Mouse (Mus musculus) heart, postnatal 0 days (tissue): Measurements from ENCODE around the gene Nab2. TPM values are rescaled to one million over a fixed set of nuclear protein-coding genes. Genes with fewer than 3 reads are reported as not detected.

Source experiments
- ATAC-seq: fragments of 200-750 bp; cut with Nextera tagmentation; 2 replicates; pipeline ENCODE4 v1.8.0; 2017; ENCODE audit warnings: low read depth, moderate number of reproducible peaks, moderate library complexity; ENCODE audit not compliant: insufficient read depth
- DNase-seq: peaks from one replicate; pipeline ENCODE4 v3.0.0-alpha.2; 2016; ENCODE audit warnings: low spot score
- H3K27ac ChIP-seq: fragments of 300-500 bp; sonication (generic); 2 replicates; pipeline ENCODE4 v1.5.1; 2014; ENCODE audit warnings: low read depth, mild to moderate bottlenecking
- H3K27me3 ChIP-seq: fragments of 300-500 bp; sonication (generic); 2 replicates; pipeline ENCODE4 v1.6.1; 2014; ENCODE audit warnings: low read length, mixed read lengths; ENCODE audit not compliant: control insufficient read depth, insufficient read depth
- H3K36me3 ChIP-seq: fragments of 300-500 bp; sonication (generic); replicated peaks from 2 replicates; pipeline ENCODE4 v1.6.1; 2014; ENCODE audit warnings: low read length, mixed read lengths; ENCODE audit not compliant: control insufficient read depth, insufficient read depth
- H3K4me1 ChIP-seq: fragments of 300-500 bp; sonication (generic); 2 replicates; pipeline ENCODE4 v1.6.1; 2014; ENCODE audit warnings: antibody characterized with exemption; ENCODE audit not compliant: control insufficient read depth, insufficient read depth
- H3K4me2 ChIP-seq: fragments of 300-500 bp; sonication (generic); 2 replicates; pipeline ENCODE4 v1.6.1; 2014; ENCODE audit warnings: low read depth, mild to moderate bottlenecking, low read length, moderate library complexity
- H3K4me3 ChIP-seq: fragments of 300-500 bp; sonication (generic); 2 replicates; pipeline ENCODE4 v1.5.1; 2014; ENCODE audit warnings: low read depth, low read length
- H3K9ac ChIP-seq: fragments of 300-500 bp; sonication (generic); replicated peaks from 2 replicates; pipeline ENCODE4 v1.6.1; 2014; ENCODE audit warnings: low read depth, low read length, mixed read lengths
- H3K9me3 ChIP-seq: fragments of 300-500 bp; sonication (generic); replicated peaks from 2 replicates; pipeline ENCODE4 v1.6.1; 2016; ENCODE audit warnings: low read length; ENCODE audit not compliant: control insufficient read depth
- CTCF ChIP-seq: IDR thresholded peaks from 2 replicates; pipeline ENCODE4 v1.5.1; 2016; ENCODE audit warnings: antibody characterized with exemption, control low read depth, low read depth
- EP300 ChIP-seq: IDR thresholded peaks from 2 replicates; pipeline ENCODE4 v1.6.1; 2016; ENCODE audit warnings: antibody characterized with exemption, low read depth
- WGBS: fragments of 180-500 bp; shearing (Covaris S2); extraction: QIAGEN DNeasy Blood & Tissue Kit; methylation state at CpG from one replicate; pipeline ENCODE4 v1.1.7; 2014; 5-methylcytosine and 5-hydroxymethylcytosine counted together
- polyA plus RNA-seq: library from polyadenylated mRNA; unstranded; fragments of >200 nt; fragmentation: Nextera tagmentation; extraction: Ambion mirVana; gene quantifications from 2 replicates; pipeline ENCODE4 v1.2.1, GENCODE M21; 2015
- total RNA-seq: library from RNA; depleted of rRNA; stranded (reverse); fragments of >200 nt; gene quantifications from 2 replicates; pipeline ENCODE4 v1.2.3, GENCODE M21; 2014; ENCODE audit warnings: low replicate concordance

Nab2 gene
- total and polyA plus RNA-seq, 2 experiments from 2014 or later: 4.0 to 15.3 TPM

GRCm38 (mm10) chr10:127652906-127653638, 15.3 kb downstream of the Nab2 start:
- H3K27ac ChIP-seq: no peak overlapping the region
- H3K9ac ChIP-seq: no peak overlapping the region
- WGBS: 56% methylated on average over 21 of the region's 21 CpGs
- ATAC-seq: no peak
- H3K36me3 ChIP-seq: peaks cover 82% of the 10 kb centered on the region
- TF ChIP-seq EP300 (no peak), CTCF (no peak)
- H3K4me2 ChIP-seq: no peak overlapping the region
- no peaks in the 10 kb centered on the region for H3K4me1 ChIP-seq
- DNase-seq: no peak
- H3K4me3 ChIP-seq: no peak overlapping the region
- H3K9me3 ChIP-seq: no peaks in the 10 kb centered on the region
- H3K27me3 ChIP-seq: no peaks in the 10 kb centered on the region

GRCm38 (mm10) chr10:127645791-127646190, 22.6 kb downstream of the Nab2 start:
- H3K9me3 ChIP-seq: no peaks in the 10 kb centered on the region
- H3K27me3 ChIP-seq: no peaks in the 10 kb centered on the region
- H3K36me3 ChIP-seq: peaks cover 38% of the 10 kb centered on the region
- no peak overlapping the region for H3K9ac ChIP-seq
- TF ChIP-seq EP300: no peak
- TF ChIP-seq CTCF: no peak
- no peak overlapping the region for H3K4me2 ChIP-seq
- H3K4me3 ChIP-seq: no peak overlapping the region
- peaks cover 10% of the 10 kb centered on the region for H3K4me1 ChIP-seq
- DNase-seq (no peak), ATAC-seq (no peak)
- WGBS: 64% methylated on average over 2 of the region's 2 CpGs
- H3K27ac ChIP-seq: no peak overlapping the region

- Histone ChIP-seq H3K27me3 (no peaks in the 10 kb centered on the region), H3K4me2 (peak overlapping the region; percentile 75), H3K9me3 (no peaks in the 10 kb centered on the region), H3K9ac (peak overlapping the region; percentile 84), H3K36me3 (peaks cover 25% of the 10 kb centered on the region), H3K4me3 (peak overlapping the region; percentile 64), H3K4me1 (peaks cover 10% of the 10 kb centered on the region), H3K27ac (peak overlapping the region; percentile 96)
- WGBS: under 1% methylated on average over 25 of the region's 25 CpGs
- ATAC-seq (peak; percentile 59), DNase-seq (peak; percentile 82)
- TF ChIP-seq EP300: no peak
- no peak for TF ChIP-seq CTCF
Measured at GRCm38 (mm10) chr10:127643553-127644238, 24.7 kb downstream of the Nab2 start.

GRCm38 (mm10) chr10:127642772-127643552, 25.4 kb downstream of the Nab2 start, which contains the start of gene Stat6:
Gene Stat6 (plus strand): TSS chr10:127642986.
- peaks cover 10% of the 10 kb centered on the region for H3K4me1 ChIP-seq
- H3K36me3 ChIP-seq: peaks cover 18% of the 10 kb centered on the region
- no peaks in the 10 kb centered on the region for H3K9me3 ChIP-seq
- no peaks in the 10 kb centered on the region for H3K27me3 ChIP-seq
- TF ChIP-seq EP300 (0 out of 2 replicates have a peak, but pooled peaks have one; percentile 64), CTCF (no peak)
- peak within 1 kb of the TSS; percentile 84 for H3K9ac ChIP-seq
- DNase-seq: peak; percentile 80
- H3K27ac ChIP-seq: peak within 1 kb of the TSS; percentile 96
- WGBS: under 1% methylated on average over 37 of the region's 37 CpGs
- ATAC-seq: peak; percentile 71
- peak within 1 kb of the TSS; percentile 64 for H3K4me3 ChIP-seq
- H3K4me2 ChIP-seq: peak within 1 kb of the TSS; percentile 75
